Mouse (Mus musculus) ES-E14 (cell line): ENCODE results near the gene Klhl10.

Source experiments
- CHD2 ChIP-seq: IDR thresholded peaks from 2 replicates; pipeline ENCODE4 v1.6.1; 2014; ENCODE audit warnings: mild to moderate bottlenecking, low read depth, low read length, inconsistent platforms
- HCFC1 ChIP-seq: IDR thresholded peaks from 2 replicates; pipeline ENCODE4 v1.6.1; 2012; ENCODE audit warnings: low read length, inconsistent platforms, borderline replicate concordance; ENCODE audit not compliant: insufficient read depth
- MAFK ChIP-seq: IDR thresholded peaks from 2 replicates; pipeline ENCODE4 v1.6.1; 2014; ENCODE audit warnings: mild to moderate bottlenecking, low read depth, low read length, inconsistent platforms; ENCODE audit not compliant: insufficient read depth
- ZNF384 ChIP-seq: IDR thresholded peaks from 2 replicates; pipeline ENCODE4 v1.6.1; 2012; ENCODE audit warnings: low read depth, low read length, inconsistent platforms

GRCm38 (mm10) chr11:100409686-100410085 lies 32.0 kb upstream of the Klhl10 start:
- TF ChIP-seq CHD2 = no peak
- TF ChIP-seq ZNF384 = no peak
- no peak for TF ChIP-seq HCFC1
- no peak for TF ChIP-seq MAFK
